Mouse (Mus musculus): ENCODE measurements at regions not wholly inside any gene's neighbourhood (a gene's known extent, or its start where the extent isn't known, plus 50 kb on each side); places are given as distances from the start of the nearest gene placed in this dataset.

DNA sequence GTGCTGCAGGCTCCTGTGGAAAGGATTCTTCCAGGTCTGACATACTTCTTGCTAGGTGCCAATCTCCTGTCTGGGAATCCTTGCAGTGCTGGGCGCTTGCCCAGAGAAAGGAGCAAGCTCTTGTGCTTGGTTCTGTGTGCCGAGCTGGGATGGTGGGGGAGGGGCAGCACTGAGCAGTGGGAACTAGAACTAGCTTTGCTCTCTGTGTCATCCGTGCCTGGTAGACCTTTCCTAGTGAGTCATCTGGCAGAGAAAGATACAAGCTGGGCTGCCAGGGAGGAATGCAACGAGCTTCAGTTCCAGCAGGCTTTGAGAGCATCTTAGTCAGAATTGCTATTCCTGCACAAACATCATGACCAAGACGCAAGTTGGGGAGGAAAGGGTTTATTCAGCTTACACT lies 108.6 kb downstream of the 1810013L24Rik start:
- no peak for TF ChIP-seq CTCF (IDR thresholded peaks at IDR 0.05; ENCODE audit: low read depth)
- no peak overlapping the region for H3K4me2 ChIP-seq (ENCODE audit: low read depth)
- no peaks in the 10 kb centered on the region for H3K27me3 ChIP-seq (ENCODE audit: insufficient read depth, low read length)
- no peak overlapping the region for H3K9ac ChIP-seq
- no peaks in the 10 kb centered on the region for H3K36me3 ChIP-seq (ENCODE audit: insufficient read depth)
- H3K9me3 ChIP-seq (ENCODE audit: low read length), result no peaks in the 10 kb centered on the region
- peak; percentile 58 for DNase-seq
- no peak overlapping the region for H3K4me3 ChIP-seq (ENCODE audit: low read depth, low read length)
- no peaks in the 10 kb centered on the region for H3K4me1 ChIP-seq (ENCODE audit: insufficient read depth)
- H3K27ac ChIP-seq (ENCODE audit: low read depth, low read length), result no peak overlapping the region
- 30% methylated on average over 5 of the region's 5 CpGs for WGBS
- peak; percentile 51; the same call in 1 of the 2 replicates for ATAC-seq

DNA sequence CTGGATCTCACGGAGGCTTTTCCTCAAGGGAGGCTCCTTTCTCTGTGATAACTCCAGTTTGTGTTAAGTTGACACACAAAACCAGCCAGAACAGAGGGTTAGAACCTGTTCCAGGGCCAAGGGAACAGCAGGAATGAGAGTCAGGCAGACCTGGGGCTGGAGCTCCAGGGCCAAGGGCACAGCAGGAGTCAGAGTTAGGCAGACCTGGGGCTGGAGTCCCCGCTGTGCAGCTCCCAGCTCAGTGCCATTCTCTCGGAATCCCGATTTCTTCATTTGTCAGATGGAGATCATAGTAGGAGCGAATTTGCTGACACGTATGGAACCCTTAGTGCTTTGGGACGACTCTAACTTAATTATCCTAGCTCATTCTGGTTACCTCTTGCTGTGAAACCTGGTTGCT lies 109.2 kb downstream of the 1810013L24Rik start:
- DNase-seq, result no peak
- no peak for TF ChIP-seq CTCF (IDR thresholded peaks at IDR 0.05; ENCODE audit: low read depth)
- H3K27me3 ChIP-seq (ENCODE audit: insufficient read depth, low read length), result no peaks in the 10 kb centered on the region
- no peak overlapping the region for H3K9ac ChIP-seq
- no peaks in the 10 kb centered on the region for H3K4me1 ChIP-seq (ENCODE audit: insufficient read depth)
- no peak overlapping the region for H3K4me3 ChIP-seq (ENCODE audit: low read depth, low read length)
- H3K27ac ChIP-seq (ENCODE audit: low read depth, low read length), result no peak overlapping the region
- ATAC-seq, result no peak
- whole genome bisulfite sequencing, result 43% methylated on average over 7 of the region's 7 CpGs
- no peaks in the 10 kb centered on the region for H3K9me3 ChIP-seq (ENCODE audit: low read length)
- H3K36me3 ChIP-seq (ENCODE audit: insufficient read depth), result no peaks in the 10 kb centered on the region
- H3K4me2 ChIP-seq (ENCODE audit: low read depth), result no peak overlapping the region

DNA sequence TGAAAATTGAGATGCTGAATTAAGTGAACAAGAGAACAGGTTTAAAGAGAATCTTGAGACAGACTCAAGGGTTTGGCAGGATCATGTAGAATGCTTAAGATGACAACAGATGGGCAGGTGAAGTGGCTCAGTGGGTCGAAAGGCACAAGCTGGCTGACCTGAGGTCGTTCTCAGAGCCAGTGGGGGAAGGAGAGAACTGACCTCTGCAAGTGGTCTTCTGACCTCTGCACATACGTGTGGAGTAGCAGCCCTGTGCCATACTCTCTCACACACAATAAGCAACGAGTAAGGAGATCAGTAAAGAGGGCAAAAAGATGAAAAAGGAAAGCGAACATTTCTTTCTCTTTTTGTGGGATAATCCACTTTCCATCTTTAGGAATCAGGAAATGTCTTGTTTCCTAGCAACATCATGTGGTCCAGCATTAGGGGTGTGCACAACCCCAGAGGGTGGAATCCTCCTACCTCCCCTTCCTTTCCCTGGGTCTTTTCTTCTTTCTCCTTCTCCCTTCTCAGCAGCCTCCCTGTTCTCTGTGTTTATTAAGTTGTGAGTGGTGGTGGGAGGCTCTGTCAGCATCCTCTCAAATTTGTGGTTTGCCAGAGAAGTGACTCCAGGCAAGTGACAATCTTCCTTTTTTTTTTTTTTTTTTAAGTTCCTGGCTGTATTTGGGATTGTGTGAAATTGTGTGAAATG lies 114.7 kb downstream of the 1810013L24Rik start:
- 0 out of 2 replicates have a peak overlapping the region, but pooled peaks have one; percentile 14 for H3K9ac ChIP-seq
- H3K36me3 ChIP-seq (ENCODE audit: insufficient read depth), result no peaks in the 10 kb centered on the region
- H3K27ac ChIP-seq (ENCODE audit: low read depth, low read length), result peak overlapping the region; percentile 59; the same call in 1 of the 2 replicates
- ATAC-seq (peak; percentile 75), DNase-seq (peak; percentile 37)
- H3K4me1 ChIP-seq (ENCODE audit: insufficient read depth), result no peaks in the 10 kb centered on the region; the same call in 1 of the 2 replicates
- TF ChIP-seq CTCF (IDR thresholded peaks at IDR 0.05; ENCODE audit: low read depth), result no peak
- H3K4me2 ChIP-seq (ENCODE audit: low read depth), result peak overlapping the region; percentile 23
- 15% methylated on average over 5 of the region's 5 CpGs for WGBS
- no peaks in the 10 kb centered on the region for H3K27me3 ChIP-seq (ENCODE audit: insufficient read depth, low read length)
- no peak overlapping the region for H3K4me3 ChIP-seq (ENCODE audit: low read depth, low read length)
- H3K9me3 ChIP-seq (ENCODE audit: low read length), result no peaks in the 10 kb centered on the region

DNA sequence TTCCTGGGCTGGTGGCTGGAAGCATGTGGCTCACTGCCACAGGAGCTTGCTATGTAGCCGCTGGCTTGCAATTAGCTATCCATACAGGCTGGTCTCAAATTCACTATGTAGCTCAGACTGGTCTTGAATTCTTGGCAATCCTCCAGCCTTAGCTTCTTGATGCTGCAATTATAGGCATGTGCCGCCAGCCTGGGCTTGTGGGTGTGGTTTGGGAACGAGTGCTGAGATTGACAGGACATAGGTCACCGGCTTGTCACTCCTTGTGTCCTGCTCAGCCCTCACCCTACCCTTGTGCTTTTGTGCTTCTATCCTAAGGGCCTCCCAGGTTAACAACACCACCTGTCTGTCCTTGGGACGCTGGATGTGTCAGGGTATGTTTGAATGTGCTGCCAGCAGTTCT lies 117.9 kb downstream of the 1810013L24Rik start:
- no peak for TF ChIP-seq CTCF (IDR thresholded peaks at IDR 0.05; ENCODE audit: low read depth)
- DNase-seq (peak; percentile 38), ATAC-seq (peak; percentile 48; the same call in 1 of the 2 replicates)
- H3K9me3 ChIP-seq (ENCODE audit: low read length), result no peaks in the 10 kb centered on the region
- no peak overlapping the region for H3K4me3 ChIP-seq (ENCODE audit: low read depth, low read length)
- no peaks in the 10 kb centered on the region for H3K27me3 ChIP-seq (ENCODE audit: insufficient read depth, low read length)
- H3K4me1 ChIP-seq (ENCODE audit: insufficient read depth), result no peaks in the 10 kb centered on the region; the same call in 1 of the 2 replicates
- 29% methylated on average over 5 of the region's 5 CpGs for WGBS
- H3K27ac ChIP-seq (ENCODE audit: low read depth, low read length), result no peak overlapping the region
- H3K4me2 ChIP-seq (ENCODE audit: low read depth), result no peak overlapping the region
- H3K9ac ChIP-seq, result no peak overlapping the region
- H3K36me3 ChIP-seq (ENCODE audit: insufficient read depth), result no peaks in the 10 kb centered on the region

DNA sequence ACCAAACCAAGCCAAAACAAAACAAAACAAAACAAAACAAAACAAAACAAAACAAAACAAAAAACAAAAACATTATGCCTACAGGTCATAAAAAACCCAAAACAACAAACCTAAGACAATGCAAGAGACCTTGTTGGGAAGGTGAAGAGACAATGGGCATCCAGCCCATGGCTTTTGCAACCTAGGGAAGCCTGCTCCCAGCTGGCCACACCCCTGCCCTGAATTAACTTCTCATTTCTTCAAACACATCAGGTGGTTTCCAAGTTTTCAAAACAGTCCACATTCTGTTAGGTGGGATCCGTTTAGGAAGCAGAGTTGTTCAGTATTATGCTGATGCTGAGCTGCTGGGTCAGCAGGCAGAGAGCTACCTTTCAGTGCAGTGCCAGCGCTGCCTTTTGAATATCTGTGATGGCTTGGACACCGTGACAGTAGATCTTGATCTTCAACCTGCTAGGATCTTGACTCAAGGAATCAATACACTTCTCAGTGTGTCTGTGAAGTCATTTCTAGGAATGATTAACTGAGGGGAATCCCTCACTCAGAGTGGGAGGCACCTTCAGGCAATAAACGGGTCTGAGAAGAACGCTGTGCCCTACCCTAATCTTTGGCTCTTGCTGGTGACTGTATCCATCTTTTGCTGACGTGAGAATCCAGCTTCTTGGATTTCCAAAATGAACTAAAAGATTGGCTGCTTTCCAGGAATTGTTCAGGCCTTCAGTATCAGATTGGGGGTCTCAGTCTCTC lies 121.4 kb downstream of the 1810013L24Rik start:
- TF ChIP-seq CTCF (IDR thresholded peaks at IDR 0.05; ENCODE audit: low read depth), result no peak
- no peaks in the 10 kb centered on the region for H3K36me3 ChIP-seq (ENCODE audit: insufficient read depth)
- H3K9me3 ChIP-seq (ENCODE audit: low read length), result no peaks in the 10 kb centered on the region
- no peak for ATAC-seq
- WGBS, result 76% methylated on average over 6 of the region's 6 CpGs
- no peak overlapping the region for H3K9ac ChIP-seq
- no peaks in the 10 kb centered on the region for H3K27me3 ChIP-seq (ENCODE audit: insufficient read depth, low read length)
- no peak overlapping the region for H3K4me2 ChIP-seq (ENCODE audit: low read depth)
- no peak overlapping the region for H3K27ac ChIP-seq (ENCODE audit: low read depth, low read length)
- H3K4me3 ChIP-seq (ENCODE audit: low read depth, low read length), result no peak overlapping the region
- no peaks in the 10 kb centered on the region; the same call in 1 of the 2 replicates for H3K4me1 ChIP-seq (ENCODE audit: insufficient read depth)
- DNase-seq, result no peak

DNA sequence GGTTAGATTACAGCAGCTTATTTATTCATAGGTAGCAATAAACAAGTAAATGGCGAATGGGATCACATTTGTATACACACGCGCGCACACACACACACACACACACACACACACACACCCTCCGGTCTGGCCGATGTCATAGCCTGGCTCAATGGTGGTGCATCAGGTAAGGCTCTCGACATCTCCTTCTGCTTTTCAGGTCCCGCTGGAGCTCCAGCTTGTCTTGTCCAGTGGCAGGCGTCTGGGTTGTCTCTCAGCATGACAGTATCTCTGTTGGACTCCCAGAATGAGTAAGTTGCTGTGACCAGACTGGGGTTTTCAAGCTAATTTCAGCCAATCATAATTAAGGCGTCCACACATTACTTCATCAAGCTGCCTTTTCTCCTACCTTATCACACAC lies 131.8 kb downstream of the 1810013L24Rik start:
- no peak overlapping the region for H3K4me2 ChIP-seq (ENCODE audit: low read depth)
- H3K27ac ChIP-seq (ENCODE audit: low read depth, low read length), result no peak overlapping the region
- DNase-seq (no peak), ATAC-seq (no peak)
- H3K27me3 ChIP-seq (ENCODE audit: insufficient read depth, low read length), result no peaks in the 10 kb centered on the region
- no peak overlapping the region for H3K9ac ChIP-seq
- TF ChIP-seq CTCF (IDR thresholded peaks at IDR 0.05; ENCODE audit: low read depth), result no peak
- H3K4me3 ChIP-seq (ENCODE audit: low read depth, low read length), result no peak overlapping the region
- no peaks in the 10 kb centered on the region for H3K4me1 ChIP-seq (ENCODE audit: insufficient read depth)
- WGBS, result 84% methylated on average over 10 of the region's 10 CpGs
- H3K36me3 ChIP-seq (ENCODE audit: insufficient read depth), result no peaks in the 10 kb centered on the region
- no peaks in the 10 kb centered on the region for H3K9me3 ChIP-seq (ENCODE audit: low read length)

Data from forebrain, postnatal 0 days (tissue).